Mouse (Mus musculus) lung, postnatal 10 days (tissue): ENCODE measurements around the gene Cbx3.

ENCODE experiments used
- DNase-seq: peaks from one replicate; pipeline ENCODE4 v3.0.0; 2021

Gene Cbx3

GRCm38 (mm10) chr6:51529457-51529856 lies 59.3 kb downstream of the Cbx3 start:
- no peak for DNase-seq
